12 mouse cellular contexts compared by ENCODE assay signal in the genomic region with DNA sequence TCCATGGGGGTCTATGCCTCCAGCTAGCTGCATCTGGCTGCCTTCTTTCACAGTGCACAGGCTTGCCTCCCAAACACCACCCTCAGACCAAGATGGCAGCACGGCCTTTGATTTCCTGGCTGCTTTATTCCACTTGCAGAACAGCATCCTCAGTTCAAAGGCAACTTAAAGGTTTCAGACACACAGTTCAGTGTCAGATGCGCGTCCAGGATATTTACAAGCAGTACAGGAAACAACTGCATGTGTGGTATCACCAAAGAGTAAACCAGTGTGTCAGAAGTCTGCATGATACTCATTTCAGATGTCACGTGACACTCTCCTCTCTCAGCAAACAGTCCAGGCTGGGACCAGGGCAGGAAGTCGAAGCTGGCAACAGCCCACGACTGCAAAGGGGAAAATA.
DNase-seq lines count a peak whose midpoint lies in the region; ATAC-seq lines count a peak whose summit lies in the region.
"Had no signal": no experiment of that assay in that cellular context is flagged by ENCODE, and none has a peak within 500 bp of the region (broad histone marks: within the 10 kb centered on the region; RNA-seq: fewer than 3 reads in every experiment).

No protein-coding gene starts in this region.

- H3K27me3 ChIP-seq in neural tube, embryonic 13.5 days = no peaks in the 10 kb centered on the region
- no peaks in the 10 kb centered on the region for H3K27me3 ChIP-seq in embryonic facial prominence, embryonic 10.5 days (replicated peaks; ENCODE audit: low read depth, poor library complexity, severe bottlenecking)
- H3K27me3 ChIP-seq: liver, embryonic 13.5 days had no signal

- 0 out of 2 replicates have a peak overlapping the region, but pooled peaks have one; percentile 6 for H3K27ac ChIP-seq in neural tube, embryonic 13.5 days (replicated peaks)
- peak overlapping the region; percentile 45; the same call in 1 of the 2 replicates for H3K27ac ChIP-seq in embryonic facial prominence, embryonic 10.5 days (replicated peaks)
- H3K27ac ChIP-seq: liver, embryonic 13.5 days had no signal

- no peaks in the 10 kb centered on the region for H3K9me3 ChIP-seq in neural tube, embryonic 13.5 days
- H3K9me3 ChIP-seq in embryonic facial prominence, embryonic 10.5 days = no peaks in the 10 kb centered on the region
- H3K9me3 ChIP-seq: liver, embryonic 13.5 days had no signal

- no peak overlapping the region for H3K4me3 ChIP-seq in neural tube, embryonic 13.5 days
- no peak overlapping the region for H3K4me3 ChIP-seq in embryonic facial prominence, embryonic 10.5 days
- H3K4me3 ChIP-seq: erythroblast, embryonic 14.5 days; liver, embryonic 13.5 days had no signal

- WGBS in neural tube, embryonic 13.5 days = 86% methylated on average over 6 of the region's 6 CpGs
- WGBS in embryonic facial prominence, embryonic 10.5 days = 76% methylated on average over 6 of the region's 6 CpGs

- H3K4me2 ChIP-seq in neural tube, embryonic 13.5 days = no peak overlapping the region
- H3K4me2 ChIP-seq: liver, embryonic 13.5 days had no signal

- H3K9ac ChIP-seq in neural tube, embryonic 13.5 days = no peak overlapping the region
- H3K9ac ChIP-seq: liver, embryonic 13.5 days had no signal

- peaks cover 37% of the 10 kb centered on the region for H3K4me1 ChIP-seq in neural tube, embryonic 13.5 days (replicated peaks)
- peaks cover 46% of the 10 kb centered on the region for H3K4me1 ChIP-seq in embryonic facial prominence, embryonic 10.5 days

- H3K36me3 ChIP-seq in neural tube, embryonic 13.5 days = no peaks in the 10 kb centered on the region
- H3K36me3 ChIP-seq in embryonic facial prominence, embryonic 10.5 days (replicated peaks) = 0 out of 2 replicates have a peak, but pooled peaks cover 8% of the 10 kb centered on the region
- H3K36me3 ChIP-seq: liver, embryonic 13.5 days had no signal

- ATAC-seq in neural tube, embryonic 13.5 days (ENCODE audit: low read depth) = no peak

- DNase-seq in neural tube, embryonic 10.5 days (ENCODE audit: extremely low spot score, low spot score) = no peak
- DNase-seq in embryonic facial prominence, embryonic 10.5 days (ENCODE audit: low spot score) = no peak
- peak; percentile 49 for DNase-seq in lung, postnatal 14 days
- DNase-seq in thymus, postnatal 4 days = peak; percentile 72
- DNase-seq in cerebellum, adult 18-20 months = no peak
- no peak for DNase-seq in cerebellum, adult 9-10 months
- DNase-seq: adrenal gland, postnatal 25 days; cerebellum, adult 8-10 months; liver, embryonic 13.5 days; midbrain, embryonic 14.5 days had no signal

Comparison
In these comparisons a context has a peak if more than half of its experiments do, and no peak if none do; other contexts are left out.
1. DNase-seq: peak in lung, postnatal 14 days (single experiment) and thymus, postnatal 4 days (single experiment); none in neural tube, embryonic 10.5 days (single experiment), embryonic facial prominence, embryonic 10.5 days (single experiment), cerebellum, adult 18-20 months (0 of 2) and cerebellum, adult 9-10 months (single experiment).